Mouse (Mus musculus) cerebellum, adult 2 months (tissue): ENCODE results near the gene Noct.

Source experiments
- CTCF ChIP-seq: fragments of 200-500 bp; IDR thresholded peaks from 2 replicates; pipeline ENCODE4 v1.5.1; 2011; ENCODE audit warnings: low read depth, mild to moderate bottlenecking, control low read depth, low read length, moderate library complexity, borderline replicate concordance; ENCODE audit not compliant: insufficient read depth
- POLR2A ChIP-seq: fragments of 200-500 bp; IDR thresholded peaks from 2 replicates; pipeline ENCODE4 v1.6.1; 2011; ENCODE audit warnings: low read length, control low read depth, borderline replicate concordance; ENCODE audit not compliant: insufficient read depth

DNA sequence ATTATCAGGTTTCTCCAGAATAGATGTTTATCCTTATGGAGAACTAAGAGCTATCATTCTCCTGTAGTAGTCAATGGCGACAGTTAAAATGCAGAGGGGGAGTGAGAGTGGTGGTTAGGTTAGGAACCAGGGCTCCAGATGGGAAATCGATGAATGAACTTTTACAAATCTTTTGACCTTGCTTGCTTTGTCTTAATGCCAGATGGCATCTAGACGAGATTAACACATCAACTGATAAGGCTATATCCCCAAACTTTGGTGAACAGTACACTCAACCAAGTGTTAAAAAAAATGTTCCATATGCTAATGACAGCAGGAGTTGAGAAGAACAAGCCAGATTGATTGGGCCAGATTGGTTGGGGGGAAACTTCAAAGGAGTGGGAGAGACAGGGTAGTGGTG, 5.0 kb downstream of the Noct start:
- TF ChIP-seq CTCF (no peak), POLR2A (no peak)
